Mouse (Mus musculus): ENCODE measurements at regions not wholly inside any gene's neighbourhood (a gene's known extent, or its start where the extent isn't known, plus 50 kb on each side); places are given as distances from the start of the nearest gene placed in this dataset.

- no peak for TF ChIP-seq CTCF (IDR thresholded peaks at IDR 0.05)
- ATAC-seq (no peak), DNase-seq (ENCODE audit: low read depth, low spot score) (no peak)
- ChIA-PET POLR2A (no interaction called here), CTCF (no interaction called here)
- peaks cover 9% of the 10 kb centered on the region for H3K27me3 ChIP-seq
- in situ Hi-C loops (cut with MboI; ENCODE audit: low pct_unique_long_range_greater_than_20kb) = no loop called here
Measured at GRCm38 (mm10) chr2:92776497-92776896, 138.4 kb upstream of the Syt13 start.

DNA sequence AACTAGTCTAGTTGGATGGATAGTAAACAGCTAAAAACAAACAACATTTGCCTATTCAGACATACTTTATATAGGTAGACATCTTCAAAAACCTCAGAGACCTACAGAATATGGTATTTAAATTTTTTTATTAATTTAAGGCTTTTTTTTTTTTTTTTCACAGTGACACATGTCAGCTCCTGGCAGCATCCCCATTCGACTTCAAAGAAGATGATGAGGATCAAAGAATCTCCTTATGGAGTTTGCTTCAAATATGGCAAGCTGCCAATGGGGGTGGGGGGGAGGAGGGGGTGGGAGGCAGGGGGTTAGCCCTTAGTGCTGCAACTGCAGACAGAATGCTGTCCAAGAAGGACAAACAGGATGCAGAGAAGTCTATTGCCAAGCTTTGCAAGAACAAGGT is 135.8 kb upstream of the Syt13 start:
- POLR2A ChIA-PET = interaction anchor here (0.5 kb wide), 1 partner anchor 235 kb away, joined by 5 read pairs; no protein-coding TSS in a partner anchor
- ATAC-seq = no peak
- CTCF ChIA-PET = no interaction called here
- TF ChIP-seq CTCF (IDR thresholded peaks at IDR 0.05) = no peak
- peaks cover 9% of the 10 kb centered on the region for H3K27me3 ChIP-seq
- in situ Hi-C loops (cut with MboI; ENCODE audit: low pct_unique_long_range_greater_than_20kb) = no loop called here
- DNase-seq (ENCODE audit: low read depth, low spot score) = no peak

- CTCF ChIA-PET = no interaction called here
Measured at GRCm38 (mm10) chr2:92780021-92780420, 134.9 kb upstream of the Syt13 start.

GRCm38 (mm10) chr2:92781451-92781850 is 133.4 kb upstream of the Syt13 start:
- CTCF ChIA-PET = no interaction called here
- no peak for DNase-seq (ENCODE audit: low read depth, low spot score)
- peaks cover 9% of the 10 kb centered on the region for H3K27me3 ChIP-seq
- no peak for ATAC-seq
- no peak for TF ChIP-seq CTCF (IDR thresholded peaks at IDR 0.05)
- POLR2A ChIA-PET = no interaction called here
- in situ Hi-C loops (cut with MboI; ENCODE audit: low pct_unique_long_range_greater_than_20kb) = no loop called here

More at GRCm38 (mm10) chr2:92780021-92780420, 134.9 kb upstream of the Syt13 start:
- POLR2A ChIA-PET = no interaction called here
- in situ Hi-C loops (cut with MboI; ENCODE audit: low pct_unique_long_range_greater_than_20kb) = no loop called here
- DNase-seq (ENCODE audit: low read depth, low spot score) (no peak), ATAC-seq (no peak)
- TF ChIP-seq CTCF (IDR thresholded peaks at IDR 0.05) = no peak
- H3K27me3 ChIP-seq = peaks cover 9% of the 10 kb centered on the region

- no peak for ATAC-seq
- no peak for TF ChIP-seq CTCF (IDR thresholded peaks at IDR 0.05)
- ChIA-PET CTCF (no interaction called here), POLR2A (no interaction called here)
- H3K27me3 ChIP-seq = peaks cover 6% of the 10 kb centered on the region
- DNase-seq (ENCODE audit: low read depth, low spot score) = no peak
- in situ Hi-C loops (cut with MboI; ENCODE audit: low pct_unique_long_range_greater_than_20kb) = no loop called here
Measured at GRCm38 (mm10) chr2:92782621-92783020, 132.3 kb upstream of the Syt13 start.

DNA sequence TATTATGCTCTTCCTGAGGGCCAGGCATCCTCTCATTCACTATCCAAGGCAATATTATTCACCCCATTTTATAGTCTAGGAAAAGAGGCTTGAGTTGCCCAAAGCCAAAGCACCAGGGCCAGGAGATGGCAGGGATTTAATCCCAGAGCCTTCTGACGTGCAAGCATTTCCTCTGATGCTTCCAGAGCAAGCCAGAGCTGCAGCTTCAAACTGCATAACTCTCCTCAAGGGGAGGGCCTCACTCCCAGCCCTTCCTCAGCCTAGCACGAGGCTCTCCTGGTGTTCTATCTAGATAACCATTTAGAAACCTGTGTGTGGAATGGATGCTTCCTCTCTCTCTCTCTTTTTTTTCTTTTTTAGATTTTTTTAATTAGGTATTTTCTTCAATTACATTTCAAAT is 130.0 kb upstream of the Syt13 start:
- DNase-seq (ENCODE audit: low read depth, low spot score) = no peak
- no peak for ATAC-seq
- ChIA-PET POLR2A (no interaction called here), CTCF (no interaction called here)
- no peak for TF ChIP-seq CTCF (IDR thresholded peaks at IDR 0.05)
- H3K27me3 ChIP-seq = peaks cover 4% of the 10 kb centered on the region
- in situ Hi-C loops (cut with MboI; ENCODE audit: low pct_unique_long_range_greater_than_20kb) = no loop called here

GRCm38 (mm10) chr2:92787925-92788410 is 126.9 kb upstream of the Syt13 start:
- ATAC-seq = no peak
- ChIA-PET CTCF (no interaction called here), POLR2A (no interaction called here)
- H3K27me3 ChIP-seq = peaks cover 3% of the 10 kb centered on the region
- in situ Hi-C loops (cut with MboI; ENCODE audit: low pct_unique_long_range_greater_than_20kb) = no loop called here
- TF ChIP-seq CTCF (IDR thresholded peaks at IDR 0.05) = no peak
- no peak for DNase-seq (ENCODE audit: low read depth, low spot score)

- peaks cover 3% of the 10 kb centered on the region for H3K27me3 ChIP-seq
- ChIA-PET POLR2A (no interaction called here), CTCF (no interaction called here)
- TF ChIP-seq CTCF (IDR thresholded peaks at IDR 0.05) = no peak
- in situ Hi-C loops (cut with MboI; ENCODE audit: low pct_unique_long_range_greater_than_20kb) = no loop called here
- ATAC-seq (no peak), DNase-seq (ENCODE audit: low read depth, low spot score) (no peak)
Measured at GRCm38 (mm10) chr2:92788875-92789274, 126.0 kb upstream of the Syt13 start.

DNA sequence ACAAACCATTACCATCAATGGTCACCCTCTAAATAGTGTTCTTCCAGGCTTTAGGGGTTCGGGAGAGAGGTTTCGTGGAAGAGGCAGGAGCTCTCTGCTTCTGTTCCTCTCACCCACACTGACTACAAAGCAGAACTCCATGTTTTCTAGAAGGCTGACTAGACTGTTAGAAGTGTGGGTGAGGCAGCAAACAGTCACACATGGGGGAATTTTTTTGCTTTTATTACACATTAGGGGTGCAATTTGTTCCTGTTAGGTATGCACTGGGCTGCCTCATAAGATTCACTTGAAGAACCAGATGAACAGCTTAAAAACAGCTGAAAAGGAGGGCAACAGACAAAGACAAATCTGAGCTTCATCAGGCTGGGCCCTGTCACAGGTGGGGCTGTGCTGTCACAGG is 124.5 kb upstream of the Syt13 start:
- DNase-seq (ENCODE audit: low read depth, low spot score) (no peak), ATAC-seq (no peak)
- H3K27me3 ChIP-seq = peaks cover 3% of the 10 kb centered on the region
- ChIA-PET POLR2A (no interaction called here), CTCF (no interaction called here)
- no peak for TF ChIP-seq CTCF (IDR thresholded peaks at IDR 0.05)
- in situ Hi-C loops (cut with MboI; ENCODE audit: low pct_unique_long_range_greater_than_20kb) = no loop called here

GRCm38 (mm10) chr2:92799770-92800169 is 115.1 kb upstream of the Syt13 start:
- peaks cover 6% of the 10 kb centered on the region for H3K27me3 ChIP-seq
- ChIA-PET CTCF (no interaction called here), POLR2A (no interaction called here)
- no peak for ATAC-seq
- no peak for DNase-seq (ENCODE audit: low read depth, low spot score)
- in situ Hi-C loops (cut with MboI; ENCODE audit: low pct_unique_long_range_greater_than_20kb) = no loop called here
- TF ChIP-seq CTCF (IDR thresholded peaks at IDR 0.05) = no peak

DNA sequence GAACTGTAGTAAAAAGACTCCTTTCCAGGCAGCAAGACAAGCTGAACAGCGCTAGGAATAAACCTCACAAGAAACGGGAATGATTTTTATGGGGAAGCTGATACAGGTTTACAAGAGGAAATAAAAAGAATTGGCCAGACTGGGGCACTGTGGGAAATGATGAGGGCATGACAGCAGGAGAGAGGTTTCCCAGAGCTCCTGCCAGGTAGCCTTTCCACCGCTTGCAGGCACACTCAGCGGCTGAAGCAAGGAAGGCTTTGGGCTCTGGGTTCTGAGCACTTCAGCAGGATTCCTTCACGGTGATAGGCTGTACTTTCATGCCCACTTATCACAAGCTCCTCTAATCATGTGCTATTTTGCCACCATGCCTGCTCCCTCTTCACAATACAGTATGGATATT is 114.2 kb upstream of the Syt13 start:
- ATAC-seq (no peak), DNase-seq (ENCODE audit: low read depth, low spot score) (no peak)
- CTCF ChIA-PET = no interaction called here
- in situ Hi-C loops (cut with MboI; ENCODE audit: low pct_unique_long_range_greater_than_20kb) = no loop called here
- peaks cover 6% of the 10 kb centered on the region for H3K27me3 ChIP-seq
- TF ChIP-seq CTCF (IDR thresholded peaks at IDR 0.05) = no peak
- POLR2A ChIA-PET = no interaction called here

DNA sequence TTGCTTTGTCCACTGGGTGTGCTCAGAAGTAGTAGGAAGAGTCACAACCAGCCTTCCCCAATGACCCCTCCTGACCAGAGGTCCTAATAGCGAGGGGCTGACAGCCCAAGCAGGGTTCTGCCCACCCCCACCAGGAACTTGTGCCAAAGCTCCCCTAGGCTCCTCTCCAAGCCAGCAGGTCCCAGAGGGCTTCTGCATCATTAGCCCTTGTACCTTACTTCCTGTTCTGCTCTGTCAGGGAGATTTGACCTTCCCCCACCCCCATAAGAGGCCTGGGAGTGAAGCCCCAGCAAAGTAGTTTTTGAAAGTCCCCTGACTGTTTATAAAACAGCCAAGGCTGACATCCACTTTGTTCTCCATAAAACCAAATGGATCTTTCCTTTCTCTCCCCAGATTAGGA is 110.0 kb upstream of the Syt13 start:
- ATAC-seq (no peak), DNase-seq (ENCODE audit: low read depth, low spot score) (no peak)
- CTCF ChIA-PET = no interaction called here
- in situ Hi-C loops (cut with MboI; ENCODE audit: low pct_unique_long_range_greater_than_20kb) = no loop called here
- POLR2A ChIA-PET = no interaction called here
- H3K27me3 ChIP-seq = peaks cover 3% of the 10 kb centered on the region
- no peak for TF ChIP-seq CTCF (IDR thresholded peaks at IDR 0.05)

All from Patski (cell line).